Mouse (Mus musculus) E14TG2a.4 (cell line): ENCODE measurements around the gene Plk5.

ENCODE experiments used
- CTCF ChIP-seq: conservative IDR thresholded peaks from 2 replicates; pipeline ENCODE4 v1.5.1; 2014; ENCODE audit warnings: low read length
- NANOG ChIP-seq: IDR thresholded peaks from 2 replicates; pipeline ENCODE4 v1.6.1; 2014; ENCODE audit warnings: borderline replicate concordance, low read length, mixed read lengths
- POU5F1 ChIP-seq: IDR thresholded peaks from 2 replicates; pipeline ENCODE4 v1.6.1; 2014; ENCODE audit warnings: low read length, borderline replicate concordance

GRCm38 (mm10) chr10:80348244-80348781 lies 7.9 kb upstream of the Plk5 start, which contains the start of gene Adamtsl5:
- no peak for TF ChIP-seq CTCF
- no peak for TF ChIP-seq NANOG
- TF ChIP-seq POU5F1 = no peak
